Mouse (Mus musculus) erythroid progenitor cell, adult 5-6 weeks (primary cell): ENCODE measurements around the gene Lin52. TPM values are rescaled to one million over a fixed set of nuclear protein-coding genes. Genes with fewer than 3 reads are reported as not detected.

ENCODE experiments used
- ATAC-seq: replicated peaks from 2 replicates; pipeline ENCODE4 v1.8.0; 2016; ENCODE audit warnings: moderate number of reproducible peaks, mild to moderate bottlenecking, moderate TSS enrichment, inconsistent platforms; ENCODE audit not compliant: poor library complexity, low FRiP score, severe bottlenecking
- total RNA-seq, 2 experiments: library from RNA; stranded (forward) in 1 of 2; stranded (reverse) in 1 of 2; fragments of 150-400 nt in 1 of 2; fragments of 186-747, 209-891 nt in 1 of 2; gene quantifications; 2 replicates each; pipeline versions ENCODE4 v1.2.3 to v1.2.4; 2015 to 2017; ENCODE audit warnings: low replicate concordance in 2 of 2

Lin52 gene
- total RNA-seq, 2 experiments from 2014 or later = 22.0 to 41.1 TPM

DNA sequence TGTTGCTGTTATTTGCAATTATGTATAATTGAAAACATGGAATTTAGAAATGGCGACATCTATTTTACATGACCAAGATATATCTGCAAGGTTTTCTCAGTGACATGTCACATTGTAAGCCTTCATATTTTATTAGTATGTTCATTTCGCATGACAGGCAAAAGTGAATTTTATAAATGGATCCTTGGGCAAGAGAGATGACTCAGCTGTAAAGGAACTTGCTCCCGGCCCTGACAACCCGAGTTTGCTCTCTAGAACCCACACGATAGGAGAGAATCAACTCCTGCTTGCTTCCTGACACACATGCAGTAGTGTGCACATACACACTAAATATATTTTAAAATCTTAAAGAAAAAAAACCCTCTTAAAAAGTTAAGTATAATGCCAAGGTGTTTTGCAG lies 10.2 kb downstream of the Lin52 start:
- ATAC-seq = no peak

DNA sequence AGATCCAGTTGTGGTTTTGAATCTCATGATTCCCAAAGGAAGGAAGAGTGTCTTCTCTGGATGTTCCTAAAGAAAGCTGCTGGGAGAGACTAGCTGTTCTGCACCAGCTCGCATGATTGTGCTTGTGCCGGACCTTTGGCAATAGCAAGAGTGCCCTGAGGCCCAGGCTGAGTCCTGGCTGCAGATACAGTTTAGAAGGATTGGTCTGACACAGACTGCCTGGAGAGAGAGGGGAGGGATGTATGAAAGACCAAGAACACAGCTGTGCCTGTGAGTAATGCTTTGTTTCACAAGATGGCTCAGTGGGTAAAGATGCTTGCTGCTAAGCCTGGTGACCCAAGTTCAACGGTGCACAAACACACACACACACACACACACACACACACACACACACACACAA lies 11.6 kb downstream of the Lin52 start:
- ATAC-seq = no peak

DNA sequence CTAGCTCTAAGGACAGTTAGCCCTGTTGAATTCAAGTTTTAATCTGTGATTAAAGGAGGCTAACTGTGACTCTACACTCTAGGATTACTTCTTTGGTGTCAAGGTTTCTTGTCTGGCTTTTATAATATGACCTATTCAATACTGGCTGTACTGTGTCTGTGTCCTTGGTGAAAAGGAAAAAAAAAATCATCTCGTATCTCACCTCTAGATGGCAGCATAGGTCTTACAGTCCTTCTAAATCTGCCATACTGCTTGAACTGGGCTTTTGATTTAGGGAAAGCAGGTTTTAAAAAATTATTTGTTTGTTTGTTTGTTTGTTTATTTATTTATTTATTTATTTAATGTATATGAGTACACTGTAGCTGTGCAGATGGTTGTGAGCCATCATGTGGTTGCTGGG lies 17.5 kb downstream of the Lin52 start:
- ATAC-seq = peak; percentile 76

DNA sequence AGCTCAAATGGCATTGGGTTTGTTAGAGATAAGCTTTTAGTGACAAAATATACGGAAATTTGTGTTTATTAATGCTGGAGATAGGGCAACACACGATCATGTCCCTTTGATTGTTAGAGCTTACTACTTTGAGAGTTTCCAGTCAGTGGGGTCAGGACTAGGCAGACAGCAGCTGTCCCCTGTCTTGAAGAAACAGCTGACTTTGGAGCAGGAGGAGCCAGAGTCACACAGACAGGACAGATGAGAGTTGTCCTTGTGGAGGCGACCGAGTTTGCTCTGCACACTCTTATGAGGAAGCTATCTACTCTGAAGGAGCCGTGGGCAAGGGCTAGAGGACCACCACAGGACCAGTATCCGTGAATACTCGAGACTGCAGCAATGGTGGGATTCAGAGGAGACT lies 27.7 kb downstream of the Lin52 start:
- ATAC-seq = no peak

DNA sequence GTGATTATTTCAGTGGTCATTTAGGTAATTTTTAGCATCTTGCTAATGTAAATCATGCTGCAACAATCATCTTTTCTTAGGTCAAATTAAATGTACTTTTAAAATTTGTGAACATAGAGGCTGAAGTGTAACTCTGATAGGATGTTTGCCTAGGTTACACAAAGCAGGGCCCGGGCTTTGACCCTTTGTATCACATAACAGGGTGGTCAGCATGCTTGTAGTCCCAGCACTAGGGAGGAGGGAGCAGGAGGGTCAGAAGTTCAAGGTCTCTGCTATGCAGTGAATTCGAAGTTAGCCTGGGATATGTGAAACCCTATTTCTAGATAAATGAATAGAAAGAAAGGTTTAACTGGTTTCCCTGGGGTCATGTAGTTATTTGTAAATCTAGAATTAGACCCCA lies 30.0 kb downstream of the Lin52 start:
- no peak for ATAC-seq

DNA sequence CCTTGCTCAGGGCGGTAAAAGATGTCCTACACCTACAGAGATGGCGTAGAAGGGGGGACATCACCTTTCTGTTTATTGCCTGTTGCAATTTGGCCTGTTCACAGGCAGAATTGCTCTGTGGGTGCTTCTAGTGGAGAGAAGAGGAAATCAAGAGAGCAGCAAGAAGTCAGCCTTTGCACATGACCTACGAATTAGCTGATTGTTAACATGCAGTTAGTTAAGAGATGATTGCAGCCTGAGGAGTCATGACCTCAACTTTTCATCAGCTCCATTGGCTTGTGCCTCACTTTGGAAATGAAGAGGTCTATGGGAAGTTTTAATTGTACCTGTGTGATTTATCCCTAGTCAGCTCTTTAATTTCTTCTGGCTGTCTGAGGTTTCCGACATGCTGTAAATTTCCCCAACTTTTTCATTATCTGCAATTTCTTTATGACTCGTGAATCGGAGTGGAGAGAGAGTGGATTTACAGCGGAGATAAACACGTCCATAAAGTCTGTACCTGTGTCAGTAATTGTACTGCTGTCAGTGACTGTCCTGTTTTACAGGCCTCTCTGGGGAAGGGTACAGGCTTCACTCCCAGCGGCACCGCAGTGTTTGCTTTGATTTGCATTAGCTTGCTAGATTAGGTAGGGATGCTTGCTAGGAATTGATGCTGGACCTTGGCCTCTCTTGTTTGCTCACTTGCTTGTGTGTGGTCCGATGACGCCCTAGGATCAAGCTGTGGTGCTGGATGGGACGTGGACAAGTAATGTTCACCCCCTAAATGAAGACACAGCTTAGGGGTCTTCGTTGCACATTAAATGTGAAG lies 31.8 kb downstream of the Lin52 start:
- no peak for ATAC-seq

DNA sequence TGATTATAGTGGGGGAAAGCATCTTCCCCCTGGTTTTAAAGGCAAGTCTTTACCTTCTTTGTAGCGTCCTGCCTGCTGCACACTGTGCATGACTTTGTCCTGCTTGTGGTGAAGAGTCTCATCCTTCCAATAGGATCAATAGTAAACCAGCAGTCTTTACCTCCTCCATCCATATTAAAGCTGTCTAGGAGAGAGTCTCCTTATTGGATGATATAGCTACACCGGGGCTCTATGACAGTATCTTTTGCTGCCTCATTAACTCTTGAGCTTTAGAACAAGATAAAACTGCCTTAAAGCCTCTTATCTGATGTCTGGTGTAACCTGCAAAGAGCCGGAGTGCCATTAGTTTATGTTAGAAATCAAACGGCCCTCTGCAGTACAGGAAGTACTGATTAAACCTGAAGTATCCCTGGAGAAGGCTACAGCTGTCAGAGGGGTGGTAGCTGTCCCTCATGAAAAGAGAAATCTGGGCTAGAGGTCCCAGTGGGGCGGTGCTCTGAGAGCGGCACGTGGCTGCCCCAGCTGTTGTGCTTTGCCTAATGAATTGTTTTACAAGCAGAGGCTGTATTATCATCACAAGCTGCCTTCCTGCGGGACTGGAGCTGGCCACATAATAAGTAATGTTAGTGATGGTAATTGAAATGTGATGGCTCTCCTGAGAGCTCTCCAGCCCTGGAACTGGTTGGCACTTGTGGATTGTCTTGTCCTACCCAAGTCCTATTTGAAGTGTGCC lies 36.3 kb downstream of the Lin52 start:
- ATAC-seq = no peak

DNA sequence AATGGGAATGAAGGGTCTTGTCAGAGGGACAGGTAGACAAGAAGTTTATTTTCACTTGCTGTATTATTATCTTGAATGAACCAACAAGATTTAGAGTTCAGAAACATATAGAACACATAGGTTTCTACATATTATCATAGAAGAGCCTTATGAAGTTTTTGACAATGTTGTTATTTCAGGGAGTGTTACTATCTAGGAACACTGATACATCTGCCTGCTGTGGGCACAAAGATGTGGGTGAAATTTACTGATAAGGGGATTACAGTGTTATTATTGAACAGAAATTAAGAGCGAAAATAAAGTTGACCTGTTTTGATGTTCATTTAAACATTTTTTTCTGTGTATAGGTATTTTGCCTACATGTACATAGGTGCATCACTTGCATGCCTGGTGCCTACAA lies 45.6 kb downstream of the Lin52 start:
- ATAC-seq = no peak

DNA sequence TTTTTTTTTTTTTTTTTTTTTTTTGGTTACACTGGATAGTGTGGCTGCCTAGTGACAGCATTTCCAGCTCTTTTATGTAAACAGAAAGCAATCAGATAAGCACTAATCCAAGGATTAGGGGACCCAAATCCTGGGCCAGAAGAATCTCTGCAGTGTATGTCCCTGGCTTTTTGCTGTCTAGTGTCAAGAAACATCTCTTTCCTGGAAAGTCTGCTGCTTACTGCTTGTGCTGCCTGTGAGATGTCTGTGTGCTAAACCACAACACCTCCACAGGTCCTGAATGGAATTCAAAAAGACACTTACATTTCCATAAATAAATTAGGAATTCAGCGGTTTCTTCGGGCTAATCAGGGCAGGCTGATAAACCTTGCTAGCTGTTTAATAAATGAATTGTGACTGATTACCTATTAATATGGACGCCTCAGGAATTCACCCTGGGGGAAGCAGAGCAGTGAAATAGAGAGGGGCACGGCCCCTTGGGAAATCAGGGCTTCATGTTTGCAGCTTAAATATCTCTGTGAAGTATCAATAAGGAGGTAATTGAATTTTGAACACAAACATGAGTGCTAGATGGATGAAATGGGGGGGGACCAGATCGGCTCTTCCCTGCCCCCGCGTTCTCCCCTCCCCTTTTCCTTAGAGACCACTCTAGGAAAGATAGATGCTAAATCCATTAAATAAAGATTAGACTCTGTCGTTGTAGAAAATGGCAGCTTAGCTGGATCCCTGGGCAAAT lies 49.5 kb downstream of the Lin52 start:
- no peak for ATAC-seq

DNA sequence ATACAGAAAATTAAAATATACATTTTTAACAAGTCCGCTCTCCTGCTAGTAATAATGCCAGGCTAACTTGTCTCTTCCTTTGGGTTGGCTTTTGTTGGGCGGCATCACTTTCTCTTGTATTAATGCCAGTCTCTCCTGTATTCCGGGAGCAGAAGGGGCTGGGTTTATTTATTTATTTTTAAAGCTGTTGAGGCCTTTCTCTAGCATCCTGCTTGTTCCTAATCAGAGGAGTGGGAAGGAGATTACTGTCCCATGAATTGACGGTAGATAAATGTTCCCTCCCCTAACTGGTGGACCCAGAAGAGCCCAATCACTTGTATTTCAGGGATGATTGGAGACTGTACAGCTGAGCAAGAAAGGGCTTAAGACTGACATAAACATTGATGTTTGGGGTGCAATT lies 50.1 kb downstream of the Lin52 start:
- no peak for ATAC-seq

DNA sequence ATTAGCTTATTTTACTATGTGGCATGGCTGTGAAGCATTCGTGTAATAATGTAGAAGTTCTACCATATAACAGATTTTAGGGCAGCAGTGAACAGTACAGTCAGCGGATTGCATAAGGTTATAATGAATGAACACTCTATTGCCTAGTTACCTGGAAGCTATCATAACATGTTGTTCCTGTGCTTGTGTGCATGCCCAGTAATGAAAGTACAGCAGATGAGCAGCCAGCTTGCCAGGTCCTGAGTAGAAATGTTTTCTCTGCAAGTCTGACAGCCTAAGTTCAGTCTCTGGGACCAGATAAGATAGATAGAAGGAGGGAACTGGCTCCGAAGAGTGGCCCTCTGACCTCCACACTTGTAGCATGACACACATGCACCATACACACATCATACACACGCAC lies 55.6 kb downstream of the Lin52 start:
- ATAC-seq = no peak

DNA sequence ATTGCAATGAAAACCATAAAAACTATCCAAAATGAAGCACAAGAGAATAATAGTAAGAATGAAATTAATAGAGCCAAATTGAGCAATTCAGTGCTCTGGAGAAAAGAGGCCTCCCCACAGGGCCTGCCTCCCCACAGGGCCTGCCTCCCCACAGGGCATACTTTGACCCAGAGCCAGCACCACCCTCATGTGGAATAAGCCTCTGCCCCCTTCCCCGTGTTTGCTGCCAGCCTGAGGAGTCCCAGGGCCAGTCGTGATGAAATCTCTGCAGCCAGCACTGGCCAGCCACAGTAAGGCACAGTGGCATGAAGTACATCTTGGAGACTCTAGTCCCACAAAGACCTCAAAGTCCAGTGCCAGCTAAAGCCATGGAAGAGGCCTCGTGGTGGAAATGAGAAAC lies 60.8 kb downstream of the Lin52 start:
- no peak for ATAC-seq

DNA sequence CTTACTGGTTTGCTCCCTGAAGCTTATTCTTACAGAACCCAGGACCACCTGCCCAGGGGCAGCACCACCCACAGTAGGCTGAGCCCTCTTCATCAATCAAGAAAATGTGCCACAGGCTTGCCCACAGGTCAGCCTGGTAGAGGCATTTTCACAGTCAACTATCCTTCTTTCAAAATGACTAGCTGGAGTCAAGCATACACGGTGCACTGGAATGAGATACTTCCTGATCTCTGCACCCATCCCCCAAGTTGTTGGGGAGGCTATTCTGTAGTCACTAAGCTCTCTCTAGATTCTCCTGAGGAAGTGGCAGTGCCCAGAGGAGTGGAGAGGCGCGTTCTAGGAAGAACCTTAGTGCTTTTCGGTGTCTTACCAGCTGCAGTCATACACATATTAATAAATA lies 64.3 kb downstream of the Lin52 start:
- ATAC-seq = no peak

DNA sequence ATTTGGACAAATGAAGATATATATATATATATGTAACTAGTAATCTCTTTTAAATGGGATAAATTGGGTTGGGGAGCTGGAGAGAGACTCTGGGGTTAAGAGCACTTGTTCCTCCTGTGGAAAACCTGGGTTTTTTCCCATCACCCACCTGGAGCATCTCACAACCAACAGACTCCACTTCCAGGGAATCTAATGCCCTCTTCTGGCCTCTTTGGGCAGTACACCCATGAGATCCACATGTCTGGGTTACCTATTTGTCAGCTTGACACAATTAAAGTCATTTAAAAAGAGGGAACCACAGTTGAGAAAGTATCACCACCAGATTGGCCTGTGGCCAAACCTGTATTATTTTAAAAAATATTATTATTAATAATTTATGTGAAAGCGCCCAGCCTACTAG lies 65.4 kb downstream of the Lin52 start:
- no peak for ATAC-seq

DNA sequence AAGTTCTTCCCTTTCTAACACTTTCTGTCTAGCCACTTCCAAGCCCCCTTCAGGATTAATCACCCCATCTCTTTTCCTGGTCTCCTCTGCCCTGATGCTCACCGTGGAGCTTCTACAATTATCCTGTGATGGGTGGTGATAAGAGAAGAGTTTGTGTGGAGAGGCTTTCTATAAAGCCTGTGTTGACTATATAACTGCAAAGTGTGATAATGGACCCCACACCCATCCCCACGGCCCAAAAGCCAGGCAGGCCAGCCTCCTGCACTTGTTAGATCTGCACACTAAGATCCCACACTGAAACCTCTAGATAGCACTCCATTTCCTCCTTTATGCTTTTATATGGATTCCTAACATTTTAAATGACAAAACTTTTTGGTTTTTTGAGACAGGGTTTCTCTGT lies 66.8 kb downstream of the Lin52 start:
- no peak; the same call in 1 of the 2 replicates for ATAC-seq

DNA sequence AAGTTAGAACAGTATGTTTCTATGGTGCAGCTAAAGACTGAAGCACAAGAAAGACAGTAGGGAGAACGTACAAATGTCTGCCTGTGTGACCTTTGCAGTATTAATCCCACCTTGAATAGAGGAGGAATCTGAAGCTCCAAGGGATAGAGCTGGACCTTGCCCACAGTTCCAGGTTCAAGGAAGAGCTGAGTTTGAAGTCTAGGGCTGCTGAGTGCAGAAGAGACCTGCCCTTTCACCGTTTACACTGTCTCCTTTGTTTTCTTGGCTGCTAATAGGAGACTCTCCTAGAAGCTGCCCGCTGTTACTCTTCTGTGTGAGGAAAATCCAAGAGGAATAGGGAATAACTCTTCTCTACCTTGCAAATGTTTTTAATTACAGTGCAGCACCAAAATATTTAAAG lies 72.5 kb downstream of the Lin52 start:
- ATAC-seq = no peak

DNA sequence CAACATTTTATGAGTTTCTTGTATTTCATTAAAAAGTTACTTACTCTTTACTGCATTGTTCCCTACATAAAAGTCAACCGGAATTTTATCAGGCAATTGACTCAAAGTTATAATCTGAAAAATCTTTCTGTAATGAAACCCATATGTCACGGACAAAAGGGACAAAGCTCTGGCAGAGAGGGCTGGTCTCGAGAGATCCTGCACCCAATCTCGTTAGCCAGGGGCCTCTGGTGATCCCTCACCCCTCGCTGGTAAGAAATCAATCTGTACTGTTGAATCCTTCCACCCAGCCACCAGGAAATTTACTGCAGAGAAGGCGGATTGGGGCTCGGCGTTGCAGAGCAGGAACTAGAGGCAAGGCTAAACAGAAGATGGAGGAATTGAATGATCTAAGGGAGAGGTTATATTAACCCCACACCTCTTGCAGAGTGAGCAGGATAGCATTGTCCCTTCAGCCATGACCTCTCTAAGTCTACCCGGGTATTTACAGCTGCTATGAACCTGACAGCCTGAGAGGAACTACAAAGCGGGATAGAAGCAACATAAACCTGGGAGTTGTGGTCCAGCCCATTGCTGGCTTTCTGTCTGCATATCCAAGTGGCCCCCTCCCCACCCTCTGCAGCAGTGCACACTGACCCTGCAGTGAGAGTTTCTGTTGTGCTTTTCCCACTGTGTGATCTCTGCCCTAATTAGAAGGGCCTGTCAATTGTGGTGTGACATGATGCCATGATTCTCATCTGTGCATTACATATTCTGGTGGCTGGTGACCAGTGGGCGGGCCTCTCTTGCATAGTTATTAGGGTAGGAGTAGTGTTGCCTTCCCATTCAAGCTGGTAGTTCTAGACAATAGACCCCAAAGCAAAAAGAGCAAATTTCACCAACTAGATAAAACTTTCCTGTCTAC lies 73.2 kb downstream of the Lin52 start:
- ATAC-seq = no peak

DNA sequence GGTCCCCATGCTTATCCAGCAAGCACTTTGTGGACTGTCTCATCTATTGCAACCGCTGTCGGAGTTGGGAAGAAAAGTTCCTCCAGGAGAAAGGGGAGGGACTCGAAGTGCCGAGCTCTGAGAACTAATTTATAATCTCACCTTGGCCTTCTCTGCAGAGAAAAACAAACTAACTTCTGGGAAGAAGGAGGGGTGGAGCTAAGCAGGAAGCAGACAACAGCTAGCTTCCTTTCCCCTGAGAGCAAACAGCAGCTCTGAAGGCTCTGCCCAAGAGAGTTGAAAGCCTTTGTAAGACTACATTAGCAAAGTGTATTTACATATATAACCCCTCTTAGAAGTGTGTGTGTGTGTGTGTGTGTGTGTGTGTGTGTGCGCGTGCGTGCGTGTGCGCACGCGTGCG lies 74.2 kb downstream of the Lin52 start:
- no peak for ATAC-seq

DNA sequence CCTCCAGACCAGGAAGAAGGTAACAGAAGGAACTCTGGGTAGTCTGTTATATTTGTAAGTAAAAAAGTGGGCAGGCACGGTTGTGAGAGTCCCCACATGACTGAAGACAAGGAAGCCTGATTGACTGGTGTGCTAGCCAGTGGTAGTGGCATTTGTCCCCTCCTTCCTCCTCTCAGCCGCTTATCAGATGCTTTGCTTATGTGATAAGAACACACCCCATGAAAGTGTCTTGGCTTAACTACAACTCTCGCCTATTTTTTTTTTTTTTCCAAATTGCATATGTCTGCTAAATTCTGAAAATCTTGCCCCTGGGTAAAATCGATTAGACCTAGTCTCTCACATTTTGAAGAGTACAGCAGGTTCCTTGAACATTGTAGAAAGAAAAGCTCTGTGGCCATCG lies 79.2 kb downstream of the Lin52 start:
- no peak for ATAC-seq
